Mouse (Mus musculus) limb, embryonic 15.5 days (tissue): ENCODE data around the gene Kctd11. TPM values are rescaled to one million over a fixed set of nuclear protein-coding genes. Genes with fewer than 3 reads are reported as not detected.
A peak's percentile ranks its signal among the peaks of the same experiment; 100 is the strongest.
"Not testable (repeated sequence)": the region's sequence is repeated elsewhere in the genome, so short reads cannot be mapped to it uniquely, and the experiment has no call there.

Experiments used
- ATAC-seq: fragments of 200-750 bp; cut with Nextera tagmentation; 2 replicates; pipeline ENCODE4 v1.8.0; 2017; ENCODE audit warnings: low read depth, moderate TSS enrichment; ENCODE audit not compliant: insufficient number of reproducible peaks, low FRiP score, low TSS enrichment
- H3K27ac ChIP-seq: fragments of 300-500 bp; sonication (generic); 2 replicates; pipeline ENCODE4 v1.5.1; 2015; ENCODE audit warnings: moderate library complexity, mild to moderate bottlenecking, inconsistent platforms
- H3K27me3 ChIP-seq: fragments of 300-500 bp; sonication (generic); 2 replicates; pipeline ENCODE4 v1.6.1; 2015; ENCODE audit warnings: inconsistent platforms
- H3K36me3 ChIP-seq: fragments of 300-500 bp; sonication (generic); 2 replicates; pipeline ENCODE4 v1.6.1; 2015; ENCODE audit warnings: inconsistent platforms
- H3K4me1 ChIP-seq: fragments of 300-500 bp; sonication (generic); 2 replicates; pipeline ENCODE4 v1.6.1; 2015; ENCODE audit warnings: inconsistent platforms
- H3K4me2 ChIP-seq: fragments of 300-500 bp; sonication (generic); 2 replicates; pipeline ENCODE4 v1.6.1; 2015; ENCODE audit warnings: mild to moderate bottlenecking, inconsistent platforms
- H3K4me3 ChIP-seq: fragments of 300-500 bp; sonication (generic); 2 replicates; pipeline ENCODE4 v1.5.1; 2015; ENCODE audit warnings: mild to moderate bottlenecking, inconsistent platforms
- H3K9ac ChIP-seq: fragments of 300-500 bp; sonication (generic); 2 replicates; pipeline ENCODE4 v1.6.1; 2015; ENCODE audit warnings: inconsistent platforms
- H3K9me3 ChIP-seq: fragments of 300-500 bp; sonication (generic); 2 replicates; pipeline ENCODE4 v1.6.1; 2016; ENCODE audit warnings: inconsistent platforms
- WGBS: fragments of 180-500 bp; shearing (Covaris S2); methylation state at CpG from one replicate; pipeline ENCODE4 v1.1.7; 2015; 5-methylcytosine and 5-hydroxymethylcytosine counted together
- polyA plus RNA-seq: library from polyadenylated mRNA; unstranded; fragments of >200 nt; fragmentation: Nextera tagmentation; extraction: Ambion mirVana; gene quantifications from 2 replicates; pipeline ENCODE4 v1.2.1, GENCODE M21; 2015

Gene Kctd11
- polyA plus RNA-seq, 1 experiment from 2014 or later = 20.5 TPM

- Histone ChIP-seq H3K4me3 (no peak overlapping the region), H3K9ac (no peak overlapping the region), H3K36me3 (peaks cover 45% of the 10 kb centered on the region), H3K4me2 (no peak overlapping the region), H3K9me3 (no peaks in the 10 kb centered on the region), H3K27me3 (no peaks in the 10 kb centered on the region), H3K27ac (no peak overlapping the region), H3K4me1 (peaks cover 46% of the 10 kb centered on the region)
- WGBS = 71% methylated on average over 5 of the region's 5 CpGs
- ATAC-seq = no peak
Measured at GRCm38 (mm10) chr11:69918118-69918517, 36.9 kb upstream of the Kctd11 start.

- H3K4me1 ChIP-seq = peaks cover 46% of the 10 kb centered on the region
- WGBS = 78% methylated on average over 8 of the region's 8 CpGs
- no peak overlapping the region for H3K4me2 ChIP-seq
Measured at GRCm38 (mm10) chr11:69917379-69917948, 36.3 kb upstream of the Kctd11 start.

GRCm38 (mm10) chr11:69916652-69917378 lies 35.6 kb upstream of the Kctd11 start:
- not testable (repeated sequence) for H3K4me3 ChIP-seq, H3K27ac ChIP-seq, ATAC-seq, H3K9ac ChIP-seq, H3K9me3 ChIP-seq, H3K4me2 ChIP-seq, H3K27me3 ChIP-seq
- Histone ChIP-seq H3K4me1 (peaks cover 42% of the 10 kb centered on the region), H3K36me3 (peaks cover 58% of the 10 kb centered on the region)
- 64% methylated on average over 7 of the region's 7 CpGs for WGBS

More at GRCm38 (mm10) chr11:69917379-69917948, 36.3 kb upstream of the Kctd11 start:
- Histone ChIP-seq H3K9me3 (no peaks in the 10 kb centered on the region), H3K9ac (no peak overlapping the region), H3K4me3 (no peak overlapping the region), H3K36me3 (peaks cover 52% of the 10 kb centered on the region), H3K27me3 (no peaks in the 10 kb centered on the region), H3K27ac (no peak overlapping the region)
- ATAC-seq = no peak

GRCm38 (mm10) chr11:69915667-69916627 lies 34.7 kb upstream of the Kctd11 start:
- no peak for ATAC-seq
- H3K27ac ChIP-seq = no peak overlapping the region
- WGBS = 55% methylated on average over 5 of the region's 5 CpGs
- H3K36me3 ChIP-seq = peaks cover 67% of the 10 kb centered on the region
- no peak overlapping the region for H3K9ac ChIP-seq
- peaks cover 42% of the 10 kb centered on the region for H3K4me1 ChIP-seq
- H3K27me3 ChIP-seq = no peaks in the 10 kb centered on the region
- H3K9me3 ChIP-seq = no peaks in the 10 kb centered on the region
- 0 out of 2 replicates have a peak overlapping the region, but pooled peaks have one; percentile 82 for H3K4me2 ChIP-seq
- H3K4me3 ChIP-seq = 0 out of 2 replicates have a peak overlapping the region, but pooled peaks have one; percentile 70

- H3K27me3 ChIP-seq = no peaks in the 10 kb centered on the region
- H3K36me3 ChIP-seq = peaks cover 77% of the 10 kb centered on the region
- peak overlapping the region; percentile 70 for H3K4me3 ChIP-seq
- WGBS = 32% methylated on average over 9 of the region's 9 CpGs
- H3K4me2 ChIP-seq = peak overlapping the region; percentile 82
- H3K27ac ChIP-seq = no peak overlapping the region
- H3K4me1 ChIP-seq = peaks cover 42% of the 10 kb centered on the region
- ATAC-seq = no peak
- peak overlapping the region; percentile 71; the same call in 1 of the 2 replicates for H3K9ac ChIP-seq
- no peaks in the 10 kb centered on the region for H3K9me3 ChIP-seq
Measured at GRCm38 (mm10) chr11:69914917-69915430, 33.8 kb upstream of the Kctd11 start.

- Histone ChIP-seq H3K27ac (peak overlapping the region; percentile 88), H3K4me3 (peak overlapping the region; percentile 70), H3K9me3 (no peaks in the 10 kb centered on the region), H3K36me3 (peaks cover 83% of the 10 kb centered on the region), H3K9ac (peak overlapping the region; percentile 71), H3K27me3 (no peaks in the 10 kb centered on the region), H3K4me2 (peak overlapping the region; percentile 82), H3K4me1 (peaks cover 38% of the 10 kb centered on the region)
- WGBS = under 1% methylated on average over 17 of the region's 17 CpGs
- ATAC-seq = peak; percentile 9; the same call in 1 of the 2 replicates
Measured at GRCm38 (mm10) chr11:69914372-69914764, 33.2 kb upstream of the Kctd11 start.

- Histone ChIP-seq H3K4me2 (peak within 1 kb of the TSS; percentile 82), H3K4me3 (peak within 1 kb of the TSS; percentile 70), H3K27ac (peak within 1 kb of the TSS; percentile 88), H3K4me1 (peaks cover 32% of the 10 kb centered on the region), H3K36me3 (peaks cover 86% of the 10 kb centered on the region), H3K9ac (peak within 1 kb of the TSS; percentile 71), H3K27me3 (no peaks in the 10 kb centered on the region), H3K9me3 (no peaks in the 10 kb centered on the region)
- ATAC-seq = peak; percentile 83
- WGBS = 1% methylated on average over 60 of the region's 61 CpGs
Measured at GRCm38 (mm10) chr11:69913554-69914371, 32.6 kb upstream of the Kctd11 start, which contains the start of gene Gps2. TSS of gene Gps2 (plus strand) at chr11:69913888.

GRCm38 (mm10) chr11:69912716-69913530 lies 31.7 kb upstream of the Kctd11 start:
- Histone ChIP-seq H3K27me3 (no peaks in the 10 kb centered on the region), H3K9ac (no peak overlapping the region), H3K27ac (peak overlapping the region; percentile 88), H3K4me3 (peak overlapping the region; percentile 70), H3K4me2 (peak overlapping the region; percentile 82), H3K4me1 (peaks cover 29% of the 10 kb centered on the region), H3K9me3 (no peaks in the 10 kb centered on the region), H3K36me3 (peaks cover 86% of the 10 kb centered on the region)
- 75% methylated on average over 15 of the region's 15 CpGs for whole genome bisulfite sequencing
- ATAC-seq = no peak

GRCm38 (mm10) chr11:69911701-69912100 lies 30.5 kb upstream of the Kctd11 start:
- Histone ChIP-seq H3K27ac (no peak overlapping the region), H3K27me3 (no peaks in the 10 kb centered on the region), H3K4me2 (no peak overlapping the region), H3K9ac (no peak overlapping the region), H3K9me3 (no peaks in the 10 kb centered on the region), H3K4me1 (peaks cover 29% of the 10 kb centered on the region), H3K4me3 (no peak overlapping the region), H3K36me3 (peaks cover 86% of the 10 kb centered on the region)
- 88% methylated on average over 6 of the region's 6 CpGs for WGBS
- ATAC-seq = no peak

- H3K27ac ChIP-seq = no peak overlapping the region
- H3K4me3 ChIP-seq = no peak overlapping the region
- peaks cover 86% of the 10 kb centered on the region for H3K36me3 ChIP-seq
- H3K9ac ChIP-seq = no peak overlapping the region
- H3K27me3 ChIP-seq = no peaks in the 10 kb centered on the region
- WGBS = 91% methylated on average over 17 of the region's 17 CpGs
- no peak overlapping the region for H3K4me2 ChIP-seq
- peaks cover 26% of the 10 kb centered on the region for H3K4me1 ChIP-seq
- no peaks in the 10 kb centered on the region for H3K9me3 ChIP-seq
- no peak for ATAC-seq
Measured at GRCm38 (mm10) chr11:69910781-69911560, 29.8 kb upstream of the Kctd11 start.
